Mouse (Mus musculus) bone marrow, adult 2 months (tissue): Measurements from ENCODE around the gene Slc22a5. TPM values are rescaled to one million over a fixed set of nuclear protein-coding genes. Genes with fewer than 3 reads are reported as not detected.
"Not testable (repeated sequence)": the region's sequence is repeated elsewhere in the genome, so short reads cannot be mapped to it uniquely, and the experiment has no call there.

Experiments
- H3K27ac ChIP-seq: fragments of 200-500 bp; 2 replicates; pipeline ENCODE4 v1.5.1; 2012; ENCODE audit warnings: low read depth, mild to moderate bottlenecking, control low read depth, inconsistent platforms, low read length; ENCODE audit not compliant: control insufficient read depth, poor library complexity, insufficient read depth
- H3K4me1 ChIP-seq: fragments of 200-500 bp; 2 replicates; pipeline ENCODE4 v1.6.1; 2011; ENCODE audit warnings: low read length; ENCODE audit not compliant: control insufficient read depth, insufficient read depth
- H3K4me3 ChIP-seq: fragments of 200-500 bp; replicated peaks from 2 replicates; pipeline ENCODE3; 2011; ENCODE audit warnings: mild to moderate bottlenecking, low read depth, low read length, control low read depth; ENCODE audit not compliant: control insufficient read depth
- CTCF ChIP-seq: fragments of 200-500 bp; IDR thresholded peaks from 2 replicates; pipeline ENCODE4 v1.5.1; 2011; ENCODE audit warnings: low read length, control low read depth; ENCODE audit not compliant: control insufficient read depth, insufficient read depth
- POLR2A ChIP-seq: fragments of 200-500 bp; IDR thresholded peaks from 2 replicates; pipeline ENCODE4 v1.6.1; 2011; ENCODE audit warnings: low read depth, mild to moderate bottlenecking, control low read depth, low read length, borderline replicate concordance; ENCODE audit not compliant: control insufficient read depth
- WGBS: fragments of 180-500 bp; shearing (Covaris S2); methylation state at CpG from one replicate; pipeline ENCODE4 v1.1.7; 2018; 5-methylcytosine and 5-hydroxymethylcytosine counted together
- polyA plus RNA-seq: library from polyadenylated mRNA; stranded (reverse); fragments of >200 nt; gene quantifications from 2 replicates; pipeline ENCODE4 v1.2.4, GENCODE M21; 2011; ENCODE audit warnings: low replicate concordance; ENCODE audit not compliant: missing spikeins, insufficient read depth, insufficient read length

The Slc22a5 gene
- polyA plus RNA-seq, 1 experiment = 6.5 TPM

DNA sequence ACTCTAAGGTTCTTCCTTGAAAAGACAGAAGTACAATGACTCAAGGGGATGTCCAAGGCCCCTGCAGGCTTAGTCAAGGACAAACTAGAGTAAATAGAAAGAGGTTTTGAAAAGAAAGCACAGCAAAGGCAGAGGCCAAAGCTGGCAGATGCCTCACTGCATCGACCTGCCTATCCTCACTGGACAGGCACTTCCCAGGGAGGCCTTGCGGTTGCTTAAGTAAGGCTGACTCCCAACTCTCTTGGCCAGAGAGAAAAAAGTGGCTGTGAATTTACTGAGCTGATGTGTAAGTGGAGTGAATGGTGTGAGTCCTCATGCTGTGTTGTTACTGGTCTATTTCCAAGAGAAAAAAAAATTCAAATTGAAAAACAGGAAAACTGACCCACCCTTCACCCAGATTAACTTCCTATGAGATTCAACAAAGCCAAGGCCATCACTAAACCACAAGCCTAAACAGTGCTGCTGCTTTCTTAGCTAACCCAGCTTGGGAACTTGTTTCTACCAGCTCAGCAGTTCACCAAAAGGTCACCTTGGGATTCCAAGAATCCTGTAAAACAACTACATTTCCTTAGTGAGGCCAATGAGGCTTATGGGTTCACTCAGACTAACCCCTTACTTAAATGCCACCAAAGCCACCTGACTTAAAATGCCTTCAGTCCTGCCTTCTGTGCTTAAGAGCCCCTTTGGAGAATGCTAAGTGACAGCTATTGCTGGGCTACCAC lies 19.5 kb downstream of the Slc22a5 start:
- no peak for TF ChIP-seq POLR2A
- TF ChIP-seq CTCF = no peak
- no peak overlapping the region for H3K27ac ChIP-seq
- no peak overlapping the region for H3K4me3 ChIP-seq
- H3K4me1 ChIP-seq = no peaks in the 10 kb centered on the region
- 91% methylated on average over 2 of the region's 2 CpGs for WGBS

DNA sequence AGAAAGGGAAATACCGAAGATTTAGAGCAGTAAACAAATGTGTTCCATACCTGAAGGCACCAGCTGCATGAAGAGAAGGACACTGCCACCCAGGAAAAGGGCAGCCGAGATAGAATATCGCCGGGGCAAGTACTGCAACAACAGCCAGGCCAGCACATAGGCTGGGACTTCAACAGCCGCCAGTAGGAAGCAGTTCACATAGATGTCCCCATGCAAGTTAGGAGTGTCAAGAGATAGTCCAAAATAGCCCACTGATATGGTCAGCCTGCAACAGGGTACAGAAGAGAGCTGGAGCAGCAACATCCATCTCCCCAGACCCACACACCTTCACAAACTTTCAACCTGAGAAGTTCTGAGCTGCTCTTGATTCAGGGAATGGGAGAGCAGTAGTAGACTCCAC lies 22.3 kb downstream of the Slc22a5 start:
- no peaks in the 10 kb centered on the region for H3K4me1 ChIP-seq
- TF ChIP-seq POLR2A (no peak), CTCF (no peak)
- WGBS = 80% methylated on average over 5 of the region's 5 CpGs

DNA sequence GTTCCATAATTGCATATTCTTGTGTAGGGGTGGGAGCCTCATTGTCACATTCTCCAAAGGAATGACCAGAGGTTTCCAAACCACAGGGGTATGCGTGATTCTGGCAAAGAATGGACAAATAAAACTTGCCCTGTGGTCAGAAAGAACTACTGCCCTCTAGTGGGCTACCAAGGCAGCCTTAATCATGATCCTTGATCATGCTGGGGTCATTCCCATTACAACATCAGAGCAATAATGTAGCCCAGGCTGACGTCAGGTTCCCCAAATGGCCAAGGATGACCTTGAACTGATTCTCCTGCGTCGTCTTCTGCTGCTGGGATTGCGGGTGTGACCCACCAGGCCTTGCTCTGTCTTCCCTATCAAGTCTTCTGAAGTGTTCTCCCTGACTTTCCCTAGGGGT lies 23.1 kb downstream of the Slc22a5 start:
- not testable (repeated sequence) for H3K4me1 ChIP-seq, H3K4me3 ChIP-seq, H3K27ac ChIP-seq
- 42% methylated on average over 5 of the region's 5 CpGs for WGBS

More for the DNA sequence above, 22.3 kb downstream of the Slc22a5 start:
- Histone ChIP-seq H3K27ac (no peak overlapping the region), H3K4me3 (no peak overlapping the region)

DNA sequence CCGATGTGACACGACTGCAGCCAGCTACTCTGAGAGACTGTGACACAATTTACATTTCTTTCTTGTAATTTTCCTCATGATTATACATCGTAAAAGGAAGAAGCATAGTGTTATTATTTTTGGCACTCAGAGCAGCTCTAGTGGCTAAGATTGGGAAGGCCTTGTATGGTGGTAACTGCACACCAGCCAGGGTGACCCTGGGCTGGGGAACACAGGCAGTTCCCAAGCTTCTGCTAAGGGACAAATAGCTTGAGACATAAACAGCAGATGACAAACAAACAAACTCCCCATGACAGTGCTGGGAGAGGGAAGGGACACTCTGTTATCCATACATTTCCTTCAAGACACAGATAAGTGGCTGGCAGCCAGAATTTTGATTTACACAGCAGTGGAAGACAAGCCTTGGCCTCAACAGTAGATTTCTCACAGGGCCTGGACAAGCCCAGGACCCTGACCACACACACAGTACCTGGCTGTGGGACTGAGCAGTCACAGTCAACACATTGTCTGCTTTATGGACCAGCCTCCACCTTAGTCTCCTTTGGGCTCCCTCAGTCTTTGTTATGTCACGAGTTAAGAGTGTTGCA lies 26.6 kb downstream of the Slc22a5 start:
- WGBS = 73% methylated on average over 2 of the region's 4 CpGs
- H3K27ac ChIP-seq, H3K4me3 ChIP-seq, H3K4me1 ChIP-seq: not testable (repeated sequence)

DNA sequence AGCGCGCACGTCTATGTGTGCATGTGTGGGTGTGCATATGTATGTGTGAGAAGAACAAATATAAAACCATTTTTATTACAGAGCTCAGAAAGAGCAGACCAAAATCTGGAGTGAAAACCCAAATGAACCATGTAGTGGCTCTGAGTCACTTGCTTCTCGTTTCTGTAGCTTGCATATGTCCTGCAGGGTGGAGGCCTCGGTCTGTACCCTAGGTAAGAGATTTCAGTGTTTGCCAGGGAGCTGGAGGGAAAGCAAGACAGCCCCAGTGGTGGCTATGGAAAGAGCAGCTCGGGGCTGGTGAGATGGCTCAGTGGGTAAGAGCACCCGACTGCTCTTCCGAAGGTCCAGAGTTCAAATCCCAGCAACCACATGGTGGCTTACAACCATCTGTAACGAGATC lies 30.5 kb downstream of the Slc22a5 start:
- not testable (repeated sequence) for H3K4me3 ChIP-seq, H3K4me1 ChIP-seq, H3K27ac ChIP-seq
- WGBS = 76% methylated on average over 9 of the region's 9 CpGs

DNA sequence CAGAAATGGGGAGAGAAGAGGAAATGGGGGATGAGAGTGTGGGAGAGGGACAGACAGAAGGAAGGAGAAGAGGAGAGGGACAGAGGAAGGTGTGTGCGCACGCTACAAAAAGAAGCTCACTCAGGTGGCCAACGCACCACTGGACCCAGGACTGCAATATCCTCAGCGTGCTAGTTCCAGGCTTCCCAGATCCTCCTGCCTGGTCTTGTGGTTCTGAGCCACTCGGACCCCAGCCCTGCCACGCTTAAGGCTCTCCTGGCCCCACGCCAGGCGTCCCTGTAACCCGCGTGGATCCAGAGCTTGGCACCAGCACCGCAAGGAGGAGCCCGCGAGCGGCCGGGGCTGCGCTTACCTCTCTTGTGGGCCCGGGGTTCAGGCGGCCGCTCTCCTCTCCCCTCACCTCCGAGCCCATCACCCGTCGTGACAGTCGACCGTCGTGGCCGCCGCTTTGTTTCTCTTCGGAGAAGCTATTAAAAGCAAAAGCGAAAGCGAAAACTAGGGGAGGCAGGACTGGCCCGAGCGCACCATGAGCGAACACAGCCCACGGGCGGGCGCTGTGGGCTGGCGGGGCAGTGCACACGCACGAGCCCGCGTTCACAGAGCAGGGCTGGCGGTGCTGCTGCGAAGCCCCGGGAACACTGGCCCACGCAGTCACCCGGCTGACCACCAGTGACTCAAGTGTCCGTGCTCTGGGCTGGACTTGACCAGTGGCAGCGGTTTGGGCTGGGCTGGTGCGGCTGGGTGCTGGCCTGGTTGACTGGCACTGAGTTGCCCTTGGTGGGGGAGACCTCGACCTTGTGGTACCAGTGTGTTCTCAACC lies 32.5 kb downstream of the Slc22a5 start, which contains the start of gene Gm12216:
Gene Gm12216, minus strand, starts transcription at position 496 of the 820 bp plus-strand sequence.
- WGBS = 1% methylated on average over 42 of the region's 50 CpGs
- H3K4me3 ChIP-seq = peak within 1 kb of the TSS; percentile 79
- H3K27ac ChIP-seq = peak within 1 kb of the TSS; percentile 70; the same call in 1 of the 2 replicates
- not testable (repeated sequence) for H3K4me1 ChIP-seq
- TF ChIP-seq POLR2A (0 out of 2 replicates have a peak, but pooled peaks have one; percentile 33), CTCF (0 out of 2 replicates have a peak, but pooled peaks have one; percentile 16)

DNA sequence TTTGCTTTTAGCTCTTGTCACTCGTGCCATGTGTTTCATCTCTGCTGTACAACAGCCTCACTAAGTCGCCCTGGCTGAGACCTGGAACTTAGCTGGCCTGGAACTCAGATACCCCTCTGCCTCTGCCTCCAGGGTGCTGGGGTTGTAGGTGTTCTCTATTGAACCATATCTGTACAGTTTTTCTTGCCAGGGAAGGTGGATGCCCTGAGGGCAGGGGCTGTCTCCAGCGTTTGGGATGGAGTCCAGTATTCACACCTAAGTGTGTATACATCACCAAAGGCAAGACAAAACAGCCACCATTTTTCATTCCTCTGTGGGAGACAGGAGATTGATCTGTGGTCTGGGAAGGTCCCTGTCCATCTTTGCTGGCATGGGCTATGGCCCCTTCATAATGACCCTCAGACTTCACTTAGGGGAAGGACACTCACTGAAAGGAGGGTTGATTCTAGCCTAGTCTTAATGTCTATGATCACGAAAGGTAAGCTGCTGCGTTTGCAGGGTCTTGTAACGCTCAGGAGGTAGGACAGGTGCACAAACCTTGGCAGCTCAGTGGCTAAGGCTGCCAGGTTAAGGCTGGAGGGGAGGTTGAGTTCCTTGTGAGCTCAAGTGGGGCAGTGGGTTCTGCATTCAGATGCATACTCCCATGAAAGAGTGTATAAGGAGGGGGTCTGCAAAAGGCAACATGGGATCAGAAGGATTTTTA lies 33.3 kb downstream of the Slc22a5 start:
- no peak overlapping the region for H3K4me3 ChIP-seq
- no peak overlapping the region for H3K27ac ChIP-seq
- 43% methylated on average over 6 of the region's 6 CpGs for WGBS
- TF ChIP-seq POLR2A (no peak), CTCF (no peak)
- peaks cover 3% of the 10 kb centered on the region; the same call in 1 of the 2 replicates for H3K4me1 ChIP-seq

DNA sequence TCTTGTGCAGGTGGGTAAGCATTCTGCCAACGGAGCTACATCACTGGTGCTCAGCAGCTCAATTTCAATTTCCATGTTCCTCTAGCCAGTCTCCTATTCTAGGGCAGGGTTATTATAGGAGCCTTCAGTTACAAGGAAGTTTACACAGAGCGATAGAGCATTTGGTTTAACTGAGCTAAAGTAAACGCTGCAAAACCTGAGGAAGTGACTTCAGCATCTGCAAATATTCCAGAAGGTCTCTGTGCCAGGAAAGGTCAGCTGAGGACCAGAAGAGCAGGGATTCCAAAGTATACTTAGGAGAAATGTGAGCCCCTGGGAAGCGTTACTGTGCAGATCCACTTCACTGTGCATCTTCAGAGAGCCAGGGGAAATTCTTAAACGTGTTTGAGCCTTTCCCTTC lies 37.8 kb downstream of the Slc22a5 start:
- 52% methylated on average over 5 of the region's 5 CpGs for WGBS
- TF ChIP-seq POLR2A (no peak), CTCF (no peak)
- H3K4me1 ChIP-seq = peaks cover 4% of the 10 kb centered on the region; the same call in 1 of the 2 replicates
- no peak overlapping the region for H3K4me3 ChIP-seq
- no peak overlapping the region for H3K27ac ChIP-seq
